Mouse (Mus musculus): ENCODE measurements around the gene Fam19a1.

DNA sequence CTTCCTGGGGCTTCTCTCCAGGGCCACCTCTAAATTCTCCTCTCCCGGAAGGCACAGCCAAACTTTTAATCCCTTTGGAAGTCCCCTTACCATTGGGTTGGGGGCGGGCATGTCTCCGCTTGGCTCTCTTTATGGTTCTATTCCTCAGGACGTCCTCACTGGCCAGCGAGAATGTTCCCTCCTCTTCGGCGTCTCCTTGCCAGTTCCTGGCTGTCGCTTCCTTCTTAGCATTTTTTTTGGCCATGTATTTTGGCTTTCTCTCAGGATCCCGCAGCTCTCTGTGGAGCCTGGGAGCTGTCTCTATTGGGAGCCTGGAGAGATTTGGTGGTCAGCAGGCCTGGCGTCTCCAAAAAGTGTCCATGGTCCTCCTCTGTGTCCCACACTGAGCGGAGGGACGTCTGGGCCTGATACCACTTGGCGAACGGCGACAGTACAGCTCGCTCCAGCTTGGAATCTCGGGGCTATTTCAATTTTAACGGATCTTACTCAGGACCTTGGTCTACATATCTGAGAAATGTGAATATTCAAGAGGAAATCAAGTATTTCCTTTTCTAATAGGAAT lies 52.9 kb downstream of the Fam19a1 start, which contains the start of gene 1700123L14Rik:
- TF ChIP-seq POLR2A (IDR thresholded peaks at IDR 0.05; ENCODE audit: borderline replicate concordance, low read depth, low read length) = no peak
- TF ChIP-seq CTCF (IDR thresholded peaks at IDR 0.05; ENCODE audit: low read depth, low read length) = no peak

Data from bone marrow macrophage, adult 2 months (primary cell).